Mouse (Mus musculus) neural tube, embryonic 13.5 days (tissue): ENCODE results near the gene Galnt3. TPM values are rescaled to one million over a fixed set of nuclear protein-coding genes. Genes with fewer than 3 reads are reported as not detected.

ENCODE experiments used
- ATAC-seq: fragments of 200-750 bp; cut with Nextera tagmentation; 2 replicates; pipeline ENCODE4 v1.8.0; 2017; ENCODE audit warnings: low read depth, mild to moderate bottlenecking, moderate TSS enrichment, moderate library complexity
- H3K27ac ChIP-seq: fragments of 300-500 bp; sonication (generic); replicated peaks from 2 replicates; pipeline ENCODE4 v1.5.1; 2015; ENCODE audit warnings: moderate library complexity, mild to moderate bottlenecking, inconsistent platforms
- H3K27me3 ChIP-seq: fragments of 300-500 bp; sonication (generic); 2 replicates; pipeline ENCODE4 v1.6.1; 2015; ENCODE audit warnings: mild to moderate bottlenecking, inconsistent platforms
- H3K36me3 ChIP-seq: fragments of 300-500 bp; sonication (generic); 2 replicates; pipeline ENCODE4 v1.6.1; 2015; ENCODE audit warnings: mild to moderate bottlenecking, inconsistent platforms
- H3K4me1 ChIP-seq: fragments of 300-500 bp; sonication (generic); replicated peaks from 2 replicates; pipeline ENCODE4 v1.6.1; 2015; ENCODE audit warnings: inconsistent platforms
- H3K4me2 ChIP-seq: fragments of 300-500 bp; sonication (generic); 2 replicates; pipeline ENCODE4 v1.6.1; 2015; ENCODE audit warnings: inconsistent platforms, mild to moderate bottlenecking, moderate library complexity
- H3K4me3 ChIP-seq: fragments of 300-500 bp; sonication (generic); 2 replicates; pipeline ENCODE4 v1.5.1; 2015; ENCODE audit warnings: mild to moderate bottlenecking, inconsistent platforms
- H3K9ac ChIP-seq: fragments of 300-500 bp; sonication (generic); 2 replicates; pipeline ENCODE4 v1.6.1; 2015; ENCODE audit warnings: moderate library complexity, mild to moderate bottlenecking, inconsistent platforms
- H3K9me3 ChIP-seq: fragments of 300-500 bp; sonication (generic); 2 replicates; pipeline ENCODE4 v1.6.1; 2016; ENCODE audit warnings: inconsistent platforms
- WGBS: fragments of 180-500 bp; shearing (Covaris S2); methylation state at CpG from one replicate; pipeline ENCODE4 v1.1.7; 2015; 5-methylcytosine and 5-hydroxymethylcytosine counted together
- polyA plus RNA-seq: library from polyadenylated mRNA; unstranded; fragments of >200 nt; fragmentation: Nextera tagmentation; extraction: Ambion mirVana; gene quantifications from 2 replicates; pipeline ENCODE4 v1.2.1, GENCODE M21; 2015

Gene Galnt3
- polyA plus RNA-seq, 1 experiment from 2014 or later = 0.39 TPM

GRCm38 (mm10) chr2:66142711-66143110, 17.9 kb upstream of the Galnt3 start:
- Histone ChIP-seq H3K4me3 (no peak overlapping the region), H3K9ac (no peak overlapping the region), H3K4me2 (no peak overlapping the region), H3K4me1 (peaks cover 11% of the 10 kb centered on the region; the same call in 1 of the 2 replicates), H3K27ac (no peak overlapping the region), H3K36me3 (no peaks in the 10 kb centered on the region), H3K9me3 (no peaks in the 10 kb centered on the region), H3K27me3 (no peaks in the 10 kb centered on the region)
- 96% methylated on average over 2 of the region's 2 CpGs for WGBS
- no peak for ATAC-seq

- no peak overlapping the region for H3K9ac ChIP-seq
- no peak overlapping the region for H3K4me2 ChIP-seq
- peaks cover 10% of the 10 kb centered on the region; the same call in 1 of the 2 replicates for H3K4me1 ChIP-seq
- H3K27me3 ChIP-seq = no peaks in the 10 kb centered on the region
- H3K4me3 ChIP-seq = no peak overlapping the region
- H3K36me3 ChIP-seq = no peaks in the 10 kb centered on the region
- H3K9me3 ChIP-seq = no peaks in the 10 kb centered on the region
- ATAC-seq = no peak
- no peak overlapping the region for H3K27ac ChIP-seq
- WGBS = 97% methylated on average over 2 of the region's 2 CpGs
Observed at GRCm38 (mm10) chr2:66142268-66142667, 17.5 kb upstream of the Galnt3 start.

GRCm38 (mm10) chr2:66140246-66140645, 15.5 kb upstream of the Galnt3 start:
- 83% methylated on average over 4 of the region's 4 CpGs for WGBS
- Histone ChIP-seq H3K36me3 (no peaks in the 10 kb centered on the region), H3K4me3 (no peak overlapping the region), H3K9ac (no peak overlapping the region), H3K9me3 (no peaks in the 10 kb centered on the region), H3K27me3 (no peaks in the 10 kb centered on the region), H3K4me1 (no peaks in the 10 kb centered on the region), H3K27ac (no peak overlapping the region), H3K4me2 (no peak overlapping the region)
- ATAC-seq = no peak

GRCm38 (mm10) chr2:66131862-66132544, 7.2 kb upstream of the Galnt3 start:
- Histone ChIP-seq H3K9me3 (no peaks in the 10 kb centered on the region), H3K36me3 (no peaks in the 10 kb centered on the region), H3K4me1 (no peaks in the 10 kb centered on the region), H3K4me2 (no peak overlapping the region), H3K27me3 (no peaks in the 10 kb centered on the region), H3K4me3 (no peak overlapping the region), H3K9ac (no peak overlapping the region), H3K27ac (no peak overlapping the region)
- ATAC-seq = no peak
- 80% methylated on average over 8 of the region's 8 CpGs for WGBS

GRCm38 (mm10) chr2:66128941-66129340, 4.1 kb upstream of the Galnt3 start:
- Histone ChIP-seq H3K27me3 (peaks cover 20% of the 10 kb centered on the region), H3K4me2 (no peak overlapping the region), H3K9ac (no peak overlapping the region), H3K4me3 (no peak overlapping the region), H3K4me1 (peaks cover 4% of the 10 kb centered on the region), H3K9me3 (no peaks in the 10 kb centered on the region), H3K27ac (no peak overlapping the region), H3K36me3 (no peaks in the 10 kb centered on the region)
- 89% methylated on average over 2 of the region's 2 CpGs for WGBS
- ATAC-seq = no peak

- WGBS = 77% methylated on average over 1 of the region's 1 CpGs
- no peaks in the 10 kb centered on the region for H3K36me3 ChIP-seq
- H3K4me2 ChIP-seq = no peak overlapping the region
- H3K9ac ChIP-seq = no peak overlapping the region
- no peak for ATAC-seq
- no peak overlapping the region for H3K27ac ChIP-seq
- no peak overlapping the region for H3K4me3 ChIP-seq
- H3K27me3 ChIP-seq = peaks cover 28% of the 10 kb centered on the region
- H3K4me1 ChIP-seq = peaks cover 8% of the 10 kb centered on the region
- no peaks in the 10 kb centered on the region for H3K9me3 ChIP-seq
Observed at GRCm38 (mm10) chr2:66127541-66127940, 2.7 kb upstream of the Galnt3 start.

GRCm38 (mm10) chr2:66126936-66127335, 2.1 kb upstream of the Galnt3 start:
- Histone ChIP-seq H3K9me3 (no peaks in the 10 kb centered on the region), H3K4me3 (no peak overlapping the region), H3K4me1 (peaks cover 8% of the 10 kb centered on the region), H3K27ac (no peak overlapping the region), H3K36me3 (no peaks in the 10 kb centered on the region), H3K4me2 (no peak overlapping the region), H3K9ac (no peak overlapping the region), H3K27me3 (peaks cover 32% of the 10 kb centered on the region)
- WGBS = 91% methylated on average over 4 of the region's 4 CpGs
- ATAC-seq = no peak

- peak overlapping the region; percentile 70 for H3K9ac ChIP-seq
- H3K36me3 ChIP-seq = no peaks in the 10 kb centered on the region
- H3K27ac ChIP-seq = no peak overlapping the region
- H3K9me3 ChIP-seq = no peaks in the 10 kb centered on the region
- H3K4me2 ChIP-seq = peak overlapping the region; percentile 95
- peak overlapping the region; percentile 56 for H3K4me3 ChIP-seq
- under 1% methylated on average over 56 of the region's 57 CpGs for WGBS
- peak; percentile 75 for ATAC-seq
- H3K27me3 ChIP-seq = peaks cover 32% of the 10 kb centered on the region
- peaks cover 8% of the 10 kb centered on the region for H3K4me1 ChIP-seq
Observed at GRCm38 (mm10) chr2:66123756-66124589, 821 bp downstream of the Galnt3 start.

- 61% methylated on average over 3 of the region's 3 CpGs for WGBS
- H3K36me3 ChIP-seq = no peaks in the 10 kb centered on the region
- peaks cover 5% of the 10 kb centered on the region for H3K27me3 ChIP-seq
- no peak overlapping the region for H3K9ac ChIP-seq
- H3K4me3 ChIP-seq = no peak overlapping the region
- H3K27ac ChIP-seq = no peak overlapping the region
- no peaks in the 10 kb centered on the region for H3K4me1 ChIP-seq
- H3K4me2 ChIP-seq = no peak overlapping the region
- no peak for ATAC-seq
- no peaks in the 10 kb centered on the region for H3K9me3 ChIP-seq
Observed at GRCm38 (mm10) chr2:66117686-66118085, 7.1 kb downstream of the Galnt3 start.

- Histone ChIP-seq H3K27ac (no peak overlapping the region), H3K36me3 (no peaks in the 10 kb centered on the region), H3K4me2 (no peak overlapping the region), H3K9ac (no peak overlapping the region), H3K4me3 (no peak overlapping the region), H3K4me1 (peaks cover 6% of the 10 kb centered on the region; the same call in 1 of the 2 replicates), H3K27me3 (no peaks in the 10 kb centered on the region), H3K9me3 (no peaks in the 10 kb centered on the region)
- no peak for ATAC-seq
- 92% methylated on average over 9 of the region's 9 CpGs for whole genome bisulfite sequencing
Observed at GRCm38 (mm10) chr2:66107864-66108514, 16.8 kb downstream of the Galnt3 start.

- no peak overlapping the region for H3K27ac ChIP-seq
- H3K36me3 ChIP-seq = no peaks in the 10 kb centered on the region
- no peak overlapping the region for H3K4me2 ChIP-seq
- no peak overlapping the region for H3K4me3 ChIP-seq
- 61% methylated on average over 10 of the region's 10 CpGs for WGBS
- H3K9ac ChIP-seq = no peak overlapping the region
- H3K4me1 ChIP-seq = peaks cover 12% of the 10 kb centered on the region
- no peak for ATAC-seq
- H3K9me3 ChIP-seq = no peaks in the 10 kb centered on the region
- H3K27me3 ChIP-seq = no peaks in the 10 kb centered on the region
Observed at GRCm38 (mm10) chr2:66103740-66104436, 20.9 kb downstream of the Galnt3 start.
